8 mouse cellular contexts compared by ENCODE assay signal in the genomic region with DNA sequence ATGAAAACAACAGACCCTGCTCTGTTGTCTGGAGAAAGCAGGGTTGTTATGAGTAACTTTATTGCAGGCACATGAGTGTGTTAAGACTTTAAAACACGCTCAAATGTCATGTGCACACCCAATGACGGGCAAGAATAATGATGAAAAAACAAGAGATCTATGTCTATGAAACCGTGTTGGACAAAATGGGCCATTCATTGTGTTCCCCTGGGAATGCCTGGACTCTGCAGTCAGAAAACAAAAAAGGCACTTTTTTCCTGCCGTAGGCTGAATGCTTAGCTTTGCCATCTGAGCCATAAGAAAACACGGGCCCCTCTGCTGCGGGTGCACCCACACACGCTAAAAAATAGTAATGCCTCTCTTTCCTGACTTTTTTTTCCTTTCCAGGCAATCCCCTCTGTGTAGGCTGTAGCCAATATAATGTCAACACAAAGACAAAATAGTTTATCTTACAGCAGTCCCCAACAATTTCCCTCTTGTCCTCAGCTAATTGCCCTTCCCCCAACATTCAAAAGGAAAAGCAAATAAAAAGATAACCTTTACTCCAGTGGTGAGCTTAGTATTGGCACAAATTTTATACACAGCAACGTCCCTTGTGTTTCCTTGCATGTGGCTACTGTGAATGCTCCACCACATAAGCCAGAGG.
DNase-seq lines count a peak whose midpoint lies in the region; ATAC-seq and TF ChIP-seq lines count a peak whose summit lies in the region.

No protein-coding gene starts in this region.

- no peak overlapping the region for H3K9ac ChIP-seq in heart, embryonic 11.5 days (ENCODE audit: low read depth, low read length)
- no peak overlapping the region for H3K9ac ChIP-seq in hindbrain, embryonic 13.5 days
- no peak overlapping the region for H3K9ac ChIP-seq in midbrain, postnatal 0 days (replicated peaks; ENCODE audit: low read length, poor library complexity, severe bottlenecking)

- peaks cover 40% of the 10 kb centered on the region for H3K4me1 ChIP-seq in heart, embryonic 11.5 days (ENCODE audit: control insufficient read depth, insufficient read depth, low read length)
- H3K4me1 ChIP-seq in hindbrain, embryonic 13.5 days (replicated peaks) = peaks cover 38% of the 10 kb centered on the region
- H3K4me1 ChIP-seq in midbrain, postnatal 0 days (ENCODE audit: insufficient read depth, low read length) = 0 out of 2 replicates have a peak, but pooled peaks cover 3% of the 10 kb centered on the region

- TF ChIP-seq CTCF in midbrain, postnatal 0 days (IDR thresholded peaks at IDR 0.05) = no peak

- peak overlapping the region; percentile 62 for H3K27ac ChIP-seq in heart, embryonic 11.5 days (ENCODE audit: low read depth, low read length)
- H3K27ac ChIP-seq in hindbrain, embryonic 13.5 days = peak overlapping the region; percentile 15
- H3K27ac ChIP-seq in midbrain, postnatal 0 days (ENCODE audit: low read depth, low read length) = no peak overlapping the region

- WGBS in heart, embryonic 11.5 days (ENCODE audit: insufficient replicate concordance) = 44% methylated on average over 8 of the region's 8 CpGs
- WGBS in hindbrain, embryonic 13.5 days = 11% methylated on average over 8 of the region's 8 CpGs
- WGBS in midbrain, postnatal 0 days = 27% methylated on average over 8 of the region's 8 CpGs

- H3K4me2 ChIP-seq in heart, embryonic 11.5 days = no peak overlapping the region; the same call in 1 of the 2 replicates
- H3K4me2 ChIP-seq in hindbrain, embryonic 13.5 days = peak overlapping the region; percentile 20; the same call in 1 of the 2 replicates
- no peak overlapping the region for H3K4me2 ChIP-seq in midbrain, postnatal 0 days (ENCODE audit: low read depth, low read length, poor library complexity, severe bottlenecking)

- no peaks in the 10 kb centered on the region for H3K9me3 ChIP-seq in heart, embryonic 11.5 days (replicated peaks; ENCODE audit: control insufficient read depth, low read length)
- H3K9me3 ChIP-seq in hindbrain, embryonic 13.5 days = no peaks in the 10 kb centered on the region
- no peaks in the 10 kb centered on the region for H3K9me3 ChIP-seq in midbrain, postnatal 0 days (ENCODE audit: low read length)

- no peaks in the 10 kb centered on the region for H3K27me3 ChIP-seq in heart, embryonic 11.5 days (ENCODE audit: control insufficient read depth, insufficient read depth, low read length)
- peaks cover 9% of the 10 kb centered on the region; the same call in 1 of the 2 replicates for H3K27me3 ChIP-seq in hindbrain, embryonic 13.5 days
- H3K27me3 ChIP-seq in midbrain, postnatal 0 days (ENCODE audit: insufficient read depth, low read length) = no peaks in the 10 kb centered on the region

- DNase-seq in heart, postnatal 36 days = no peak
- DNase-seq in embryo, embryonic 11 days = peak; percentile 76
- DNase-seq in midbrain, postnatal 0 days (ENCODE audit: low spot score) = peak; percentile 56
- no peak for DNase-seq in urinary bladder, postnatal 36 days (ENCODE audit: low spot score in 2 of 2)
- DNase-seq in cerebellum, adult 11-12 months = no peak
- DNase-seq in adrenal gland, adult 18-20 months (ENCODE audit: low spot score in 2 of 2) = no peak

- intact Hi-C loops in heart, postnatal 36 days (cut with DNase I) = no loop called here

- ATAC-seq in heart, embryonic 11.5 days (replicated peaks; ENCODE audit: insufficient number of reproducible peaks, low FRiP score, low TSS enrichment) = no peak
- ATAC-seq in hindbrain, embryonic 13.5 days (ENCODE audit: low FRiP score) = 0 out of 2 replicates have a peak, but pooled peaks have one; percentile 32
- ATAC-seq in midbrain, postnatal 0 days (ENCODE audit: low FRiP score) = no peak

- no peak overlapping the region for H3K4me3 ChIP-seq in heart, embryonic 11.5 days (ENCODE audit: low read depth, low read length)
- H3K4me3 ChIP-seq in hindbrain, embryonic 13.5 days = no peak overlapping the region
- H3K4me3 ChIP-seq in midbrain, postnatal 0 days (ENCODE audit: low read depth, low read length) = no peak overlapping the region

- H3K36me3 ChIP-seq in heart, embryonic 11.5 days (ENCODE audit: control insufficient read depth, insufficient read depth, low read length) = no peaks in the 10 kb centered on the region
- H3K36me3 ChIP-seq in hindbrain, embryonic 13.5 days = no peaks in the 10 kb centered on the region
- no peaks in the 10 kb centered on the region for H3K36me3 ChIP-seq in midbrain, postnatal 0 days (ENCODE audit: insufficient read depth, low read length)

Comparison
In these comparisons a context has a peak if more than half of its experiments do, and no peak if none do; other contexts are left out.
1. DNase-seq: peak in embryo, embryonic 11 days (single experiment) and midbrain, postnatal 0 days (single experiment); none in heart, postnatal 36 days (0 of 2), urinary bladder, postnatal 36 days (0 of 2), cerebellum, adult 11-12 months (single experiment) and adrenal gland, adult 18-20 months (0 of 2).